Mouse (Mus musculus): ENCODE data around the gene Gnpnat1. TPM values are rescaled to one million over a fixed set of nuclear protein-coding genes. Genes with fewer than 3 reads are reported as not detected.

Gnpnat1 gene
- polyA plus RNA-seq, 1 experiment from 2014 or later, result 24.1 TPM

DNA sequence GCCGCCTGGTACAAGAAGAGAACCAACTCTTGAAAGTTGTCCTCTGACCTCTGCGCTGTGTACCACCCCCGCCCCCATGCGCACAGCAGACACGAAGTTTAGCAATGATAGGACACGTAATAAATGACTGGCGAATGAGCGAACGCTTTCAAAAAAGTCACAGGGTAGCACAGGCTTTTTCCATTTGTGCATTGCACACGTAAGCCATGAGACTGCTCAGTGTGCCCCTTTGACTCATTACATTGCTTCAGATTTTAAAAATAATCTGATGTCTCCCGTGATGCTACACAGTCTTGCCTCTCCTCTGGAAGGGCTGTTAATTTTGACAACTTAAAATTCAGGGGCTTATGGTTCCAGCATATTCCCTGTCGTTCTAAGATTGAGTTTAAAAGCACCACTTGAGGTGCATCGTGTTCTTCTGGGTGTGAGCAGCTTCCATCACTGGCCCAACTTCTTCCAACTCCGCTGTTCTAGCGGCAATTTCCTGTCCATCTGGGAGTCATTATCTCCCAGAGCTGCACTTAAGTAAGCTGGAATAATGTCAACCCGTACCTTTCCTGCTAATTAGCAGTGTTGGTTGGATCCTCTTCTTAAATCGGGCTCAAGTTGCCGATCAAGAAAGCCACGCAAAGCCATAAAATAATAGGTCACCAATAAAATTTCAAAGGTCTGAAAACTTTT is 33.7 kb upstream of the Gnpnat1 start:
- WGBS, result 86% methylated on average over 19 of the region's 19 CpGs
- no peak overlapping the region for H3K4me2 ChIP-seq
- no peaks in the 10 kb centered on the region for H3K27me3 ChIP-seq
- H3K9ac ChIP-seq, result no peak overlapping the region
- no peaks in the 10 kb centered on the region for H3K36me3 ChIP-seq (ENCODE audit: poor library complexity, severe bottlenecking)
- H3K4me1 ChIP-seq, result no peaks in the 10 kb centered on the region
- H3K9me3 ChIP-seq (replicated peaks), result no peaks in the 10 kb centered on the region
- no peak overlapping the region for H3K4me3 ChIP-seq
- H3K27ac ChIP-seq, result no peak overlapping the region
- ATAC-seq, result no peak

DNA sequence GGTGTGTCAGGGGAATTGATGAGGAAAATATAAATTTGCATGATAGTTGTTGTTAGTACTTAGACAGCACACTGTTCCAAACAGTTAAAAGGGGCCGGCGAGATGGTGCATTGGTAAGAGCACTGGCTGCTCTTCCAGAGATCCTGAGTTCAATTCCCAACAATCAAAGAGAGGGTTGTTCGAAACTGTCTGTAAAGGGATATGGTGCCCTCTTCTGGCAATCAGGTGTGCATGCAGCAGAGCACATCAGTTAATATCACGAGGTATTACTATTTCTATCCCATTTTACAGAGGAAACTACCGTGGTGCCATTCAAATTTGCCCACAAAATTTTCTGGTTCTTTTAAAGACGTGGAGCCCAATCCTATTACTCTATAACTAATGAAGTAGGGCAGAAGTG is 29.5 kb upstream of the Gnpnat1 start:
- no peaks in the 10 kb centered on the region for H3K27me3 ChIP-seq
- no peak for ATAC-seq

DNA sequence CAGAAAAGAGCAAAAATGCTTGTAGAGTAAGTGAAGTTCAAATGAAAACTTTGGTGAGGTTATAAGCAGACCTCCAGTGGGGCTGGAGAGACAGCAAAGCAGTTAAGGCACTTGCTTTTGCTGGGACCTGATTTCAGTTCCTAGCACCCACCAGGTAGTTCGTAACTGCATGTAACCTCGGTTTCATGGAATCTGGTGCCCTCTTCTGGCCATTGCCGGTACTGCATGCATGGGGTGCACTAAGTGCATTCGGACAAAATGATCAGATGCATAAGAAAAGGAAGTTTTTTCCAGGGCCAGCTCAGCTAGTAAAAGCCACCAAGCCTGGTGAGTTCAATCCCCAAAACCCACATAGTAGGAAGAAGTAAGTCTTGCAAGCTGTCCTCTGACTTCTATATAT is 27.3 kb upstream of the Gnpnat1 start:
- Histone ChIP-seq H3K4me1 (no peaks in the 10 kb centered on the region), H3K27ac (no peak overlapping the region), H3K9me3 (replicated peaks) (peaks cover 12% of the 10 kb centered on the region), H3K36me3 (ENCODE audit: poor library complexity, severe bottlenecking) (no peaks in the 10 kb centered on the region), H3K9ac (no peak overlapping the region), H3K4me2 (no peak overlapping the region), H3K27me3 (no peaks in the 10 kb centered on the region), H3K4me3 (no peak overlapping the region)
- 74% methylated on average over 4 of the region's 4 CpGs for WGBS
- ATAC-seq, result no peak

More for the DNA sequence above, 29.5 kb upstream of the Gnpnat1 start:
- no peaks in the 10 kb centered on the region for H3K36me3 ChIP-seq (ENCODE audit: poor library complexity, severe bottlenecking)
- H3K9me3 ChIP-seq (replicated peaks), result peaks cover 12% of the 10 kb centered on the region
- no peaks in the 10 kb centered on the region for H3K4me1 ChIP-seq
- H3K27ac ChIP-seq, result no peak overlapping the region
- H3K4me3 ChIP-seq, result no peak overlapping the region
- WGBS, result 69% methylated on average over 6 of the region's 6 CpGs
- no peak overlapping the region for H3K4me2 ChIP-seq
- no peak overlapping the region for H3K9ac ChIP-seq

DNA sequence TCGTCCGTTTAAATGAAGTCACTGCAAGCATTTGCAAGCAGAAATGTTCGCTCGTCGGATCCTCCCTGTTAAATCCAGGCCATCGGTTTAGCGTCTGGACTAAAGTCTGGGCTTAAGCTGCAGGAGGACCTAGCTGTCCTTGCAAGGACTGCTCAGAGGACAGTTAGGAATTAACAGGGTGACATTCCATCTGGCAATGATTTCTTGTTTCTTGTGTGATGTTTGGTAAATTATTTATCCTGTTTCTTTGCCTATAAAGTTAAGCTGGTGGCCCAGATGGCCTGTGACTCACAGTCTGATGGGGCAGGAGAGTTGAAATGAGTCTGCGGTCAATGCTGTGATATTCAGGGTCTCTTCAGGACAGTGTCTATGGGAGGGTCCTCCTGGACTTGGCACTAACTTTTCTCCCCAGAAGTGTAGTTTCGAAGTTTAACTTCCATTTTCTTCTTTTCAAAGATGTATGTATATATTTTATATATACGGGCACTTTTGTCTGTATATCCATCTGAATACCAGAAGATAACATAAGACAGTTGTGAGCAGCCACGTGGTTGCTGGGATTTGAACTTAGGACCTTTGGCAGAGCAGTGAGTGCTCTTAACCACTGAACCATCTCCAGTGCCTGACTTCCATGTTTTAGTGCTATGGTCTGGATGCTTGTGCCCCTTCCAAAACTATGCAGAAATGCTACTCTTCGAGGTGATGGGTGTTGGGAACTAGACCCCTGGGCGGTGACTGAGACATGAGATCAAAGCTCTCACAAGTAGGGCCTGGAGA is 25.5 kb upstream of the Gnpnat1 start:
- Histone ChIP-seq H3K27ac (no peak overlapping the region), H3K9me3 (replicated peaks) (peaks cover 17% of the 10 kb centered on the region), H3K36me3 (ENCODE audit: poor library complexity, severe bottlenecking) (no peaks in the 10 kb centered on the region), H3K4me1 (no peaks in the 10 kb centered on the region), H3K27me3 (no peaks in the 10 kb centered on the region), H3K4me3 (no peak overlapping the region), H3K9ac (no peak overlapping the region), H3K4me2 (no peak overlapping the region)
- no peak for ATAC-seq
- 94% methylated on average over 13 of the region's 13 CpGs for WGBS

DNA sequence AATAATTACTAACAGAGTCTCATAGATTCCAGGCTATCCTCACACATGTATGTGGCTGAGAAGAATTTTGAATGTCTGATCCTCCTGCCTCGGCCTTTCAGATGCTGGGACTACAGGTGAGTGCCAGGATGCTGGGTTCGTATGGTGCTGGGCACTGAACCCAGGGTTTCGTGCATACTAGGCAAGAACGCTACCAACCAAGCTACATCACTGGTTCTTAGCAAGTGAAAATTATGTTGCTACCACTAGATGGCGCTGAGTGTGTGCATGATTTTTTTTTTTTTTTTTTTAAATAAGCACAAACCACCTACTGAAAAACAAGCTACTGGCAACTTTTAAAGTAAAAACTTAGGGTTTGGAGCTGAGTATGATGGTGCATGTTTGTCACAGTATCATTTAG is 18.5 kb upstream of the Gnpnat1 start:
- Histone ChIP-seq H3K9ac (no peak overlapping the region), H3K27ac (no peak overlapping the region), H3K9me3 (replicated peaks) (peaks cover 5% of the 10 kb centered on the region; the same call in 1 of the 2 replicates), H3K36me3 (ENCODE audit: poor library complexity, severe bottlenecking) (no peaks in the 10 kb centered on the region), H3K4me1 (no peaks in the 10 kb centered on the region), H3K27me3 (no peaks in the 10 kb centered on the region), H3K4me3 (no peak overlapping the region), H3K4me2 (no peak overlapping the region)
- WGBS, result 12% methylated on average over 5 of the region's 5 CpGs
- peak; percentile 84 for ATAC-seq

DNA sequence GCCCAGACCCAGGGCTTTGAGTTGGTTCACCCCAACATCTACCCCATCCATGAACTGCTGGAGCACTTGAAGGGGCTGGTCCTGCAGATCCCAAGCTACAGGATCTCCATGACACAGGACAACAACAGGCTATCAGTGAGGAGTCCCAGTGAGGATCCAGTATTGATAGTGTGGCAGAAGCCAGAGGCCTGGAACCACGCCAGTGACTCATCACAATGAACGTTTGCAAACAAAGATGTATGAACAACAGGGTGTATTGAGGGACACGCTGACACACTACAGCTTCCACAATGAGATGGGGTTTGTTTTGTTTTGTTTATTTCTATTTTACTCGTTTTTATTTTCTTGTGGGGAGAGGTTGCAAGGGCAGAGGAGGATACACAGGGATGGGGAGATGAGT is 17.7 kb upstream of the Gnpnat1 start:
- Histone ChIP-seq H3K4me3 (no peak overlapping the region), H3K4me1 (no peaks in the 10 kb centered on the region), H3K36me3 (ENCODE audit: poor library complexity, severe bottlenecking) (no peaks in the 10 kb centered on the region), H3K27ac (no peak overlapping the region), H3K9ac (no peak overlapping the region), H3K27me3 (no peaks in the 10 kb centered on the region), H3K9me3 (replicated peaks) (peaks cover 5% of the 10 kb centered on the region; the same call in 1 of the 2 replicates), H3K4me2 (no peak overlapping the region)
- no peak for ATAC-seq
- 64% methylated on average over 4 of the region's 4 CpGs for WGBS

DNA sequence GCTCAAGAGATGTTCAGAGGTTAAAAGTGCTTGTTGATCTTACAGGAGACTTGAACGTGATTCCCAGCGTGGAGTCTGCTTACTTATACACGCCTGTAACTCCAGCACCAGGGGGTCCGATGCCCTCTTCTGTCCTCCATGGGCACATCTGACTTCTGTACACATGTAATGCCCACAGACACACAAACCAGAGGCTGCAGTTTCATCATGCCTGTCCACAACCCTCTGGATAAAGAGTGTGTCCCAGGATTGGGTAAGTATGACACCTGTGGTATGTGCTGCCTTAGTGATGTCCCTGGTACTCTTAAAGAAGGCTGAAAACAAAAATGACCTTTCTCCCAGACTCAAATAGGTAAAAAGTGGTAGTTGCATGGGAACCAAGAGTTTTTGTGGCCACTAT is 14.6 kb upstream of the Gnpnat1 start:
- no peak for ATAC-seq
- no peaks in the 10 kb centered on the region for H3K36me3 ChIP-seq (ENCODE audit: poor library complexity, severe bottlenecking)
- no peaks in the 10 kb centered on the region for H3K9me3 ChIP-seq (replicated peaks)
- H3K27ac ChIP-seq, result no peak overlapping the region
- no peak overlapping the region for H3K9ac ChIP-seq
- H3K27me3 ChIP-seq, result no peaks in the 10 kb centered on the region
- H3K4me3 ChIP-seq, result no peak overlapping the region
- no peaks in the 10 kb centered on the region for H3K4me1 ChIP-seq
- WGBS, result 90% methylated on average over 4 of the region's 4 CpGs
- H3K4me2 ChIP-seq, result no peak overlapping the region

DNA sequence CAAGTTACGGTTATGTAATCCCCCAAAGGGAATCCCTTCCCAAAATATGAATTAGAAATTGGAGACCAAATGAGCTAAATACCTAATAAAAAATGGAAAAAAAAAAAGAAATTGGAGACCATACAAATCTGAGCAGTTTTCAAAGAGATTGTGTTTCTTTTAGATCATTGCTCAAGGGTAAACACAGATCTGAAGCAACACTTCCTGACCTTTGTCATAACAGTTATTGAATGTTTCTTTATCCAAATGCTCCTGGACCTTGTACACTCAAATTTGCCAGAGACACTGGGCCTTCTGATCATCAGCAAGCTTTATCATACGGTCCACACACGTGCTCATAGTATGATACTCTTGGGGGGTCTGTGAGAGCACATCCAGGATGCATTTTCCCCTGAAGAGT is 13.8 kb upstream of the Gnpnat1 start:
- ATAC-seq, result no peak
- no peaks in the 10 kb centered on the region for H3K4me1 ChIP-seq
- 87% methylated on average over 3 of the region's 3 CpGs for WGBS
- no peaks in the 10 kb centered on the region for H3K27me3 ChIP-seq
- no peaks in the 10 kb centered on the region for H3K36me3 ChIP-seq (ENCODE audit: poor library complexity, severe bottlenecking)
- H3K9me3 ChIP-seq (replicated peaks), result no peaks in the 10 kb centered on the region
- H3K4me2 ChIP-seq, result no peak overlapping the region
- no peak overlapping the region for H3K27ac ChIP-seq
- no peak overlapping the region for H3K9ac ChIP-seq
- H3K4me3 ChIP-seq, result no peak overlapping the region

DNA sequence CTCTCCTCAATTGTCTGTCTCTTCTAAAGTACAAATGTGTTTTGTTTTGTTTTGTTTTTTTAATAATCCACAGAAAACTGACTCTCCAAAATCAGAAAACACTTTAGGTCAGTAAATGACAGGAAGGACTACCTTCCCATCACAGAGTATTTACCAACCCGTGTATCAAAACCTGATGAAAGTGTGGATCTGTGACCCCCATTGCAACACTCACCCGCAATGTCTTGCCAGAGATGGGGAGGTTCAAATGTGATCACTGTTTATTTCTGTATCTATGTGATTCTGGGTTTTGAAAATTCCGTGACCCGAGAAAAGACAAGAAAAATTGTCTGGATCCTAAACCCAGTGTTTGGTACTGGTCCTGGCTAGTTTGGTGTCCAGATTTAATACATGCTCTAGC is 11.6 kb upstream of the Gnpnat1 start:
- no peak overlapping the region for H3K27ac ChIP-seq
- no peaks in the 10 kb centered on the region for H3K9me3 ChIP-seq (replicated peaks)
- no peak overlapping the region for H3K9ac ChIP-seq
- no peak overlapping the region for H3K4me2 ChIP-seq
- WGBS, result 93% methylated on average over 4 of the region's 4 CpGs
- H3K36me3 ChIP-seq (ENCODE audit: poor library complexity, severe bottlenecking), result no peaks in the 10 kb centered on the region
- no peak for ATAC-seq
- H3K4me3 ChIP-seq, result no peak overlapping the region
- no peaks in the 10 kb centered on the region for H3K27me3 ChIP-seq
- no peaks in the 10 kb centered on the region for H3K4me1 ChIP-seq

DNA sequence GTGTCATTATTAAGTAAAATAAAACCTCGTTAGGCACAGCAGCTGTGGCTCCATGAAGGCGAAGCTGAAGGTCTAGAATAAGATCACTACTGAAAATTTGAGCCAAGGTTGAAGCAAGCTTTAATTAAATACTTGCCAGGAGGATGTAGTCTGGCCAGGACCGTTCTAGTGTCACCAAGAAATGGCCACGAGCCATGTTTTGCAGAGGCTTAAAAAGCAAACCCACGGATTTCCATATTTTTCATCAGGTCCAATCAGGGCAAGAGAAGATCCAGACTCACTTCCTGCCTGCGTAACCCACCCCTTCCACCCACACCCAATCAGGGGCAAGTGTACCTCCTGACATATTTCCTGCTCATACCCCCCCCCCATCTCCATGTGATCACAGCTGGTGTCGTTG is 1.1 kb downstream of the Gnpnat1 start:
- Histone ChIP-seq H3K4me2 (no peak overlapping the region), H3K27ac (no peak overlapping the region), H3K36me3 (ENCODE audit: poor library complexity, severe bottlenecking) (no peaks in the 10 kb centered on the region), H3K9ac (no peak overlapping the region), H3K4me1 (no peaks in the 10 kb centered on the region), H3K4me3 (no peak overlapping the region), H3K27me3 (no peaks in the 10 kb centered on the region), H3K9me3 (replicated peaks) (no peaks in the 10 kb centered on the region)
- WGBS, result 77% methylated on average over 7 of the region's 7 CpGs
- no peak for ATAC-seq

DNA sequence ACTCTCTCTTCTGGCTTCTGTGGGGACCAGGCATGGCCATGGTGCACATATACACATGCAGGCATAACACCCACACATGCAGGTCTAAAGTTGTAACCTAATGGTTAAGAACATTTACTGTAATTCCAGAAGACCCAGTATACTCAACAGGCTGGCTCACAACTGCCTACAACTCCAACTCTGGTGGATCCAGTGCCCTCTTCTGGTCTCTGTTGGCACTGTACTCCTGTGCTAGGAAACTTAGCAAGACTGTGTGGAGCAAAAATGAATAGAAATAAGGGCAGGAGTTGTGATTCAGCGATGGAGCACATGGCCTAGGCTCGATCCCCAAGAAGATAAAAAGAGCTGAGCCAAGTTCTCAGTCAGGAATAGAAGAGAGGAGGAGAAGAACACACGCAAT is 4.9 kb downstream of the Gnpnat1 start:
- Histone ChIP-seq H3K27ac (no peak overlapping the region), H3K27me3 (no peaks in the 10 kb centered on the region), H3K4me2 (no peak overlapping the region), H3K4me1 (no peaks in the 10 kb centered on the region), H3K4me3 (no peak overlapping the region), H3K36me3 (ENCODE audit: poor library complexity, severe bottlenecking) (no peaks in the 10 kb centered on the region), H3K9me3 (replicated peaks) (no peaks in the 10 kb centered on the region), H3K9ac (no peak overlapping the region)
- no peak for ATAC-seq
- WGBS, result 82% methylated on average over 3 of the region's 3 CpGs

DNA sequence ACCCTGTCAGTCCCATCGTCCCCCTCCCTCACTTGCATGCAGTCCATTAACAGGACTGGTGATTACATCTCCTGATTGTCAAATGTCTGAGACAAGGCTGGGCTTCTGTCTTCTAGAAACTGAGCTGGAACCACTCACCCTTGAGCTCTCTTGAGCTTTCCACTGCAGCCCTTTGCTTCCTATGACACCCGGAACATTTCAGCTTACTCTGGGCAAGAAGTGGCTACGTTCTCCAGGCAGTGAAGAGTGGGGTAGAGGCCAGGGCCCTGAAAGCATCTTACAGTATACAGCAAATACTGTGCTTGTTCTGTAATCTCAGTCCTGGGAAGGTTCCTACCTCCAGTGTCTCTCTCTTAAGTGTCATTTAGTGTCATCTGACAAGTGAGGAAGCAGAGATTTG is 15.5 kb downstream of the Gnpnat1 start:
- no peak; the same call in 1 of the 2 replicates for ATAC-seq
- peak overlapping the region; percentile 78 for H3K4me3 ChIP-seq
- 29% methylated on average over 3 of the region's 3 CpGs for WGBS

More for the DNA sequence above, 15.5 kb downstream of the Gnpnat1 start:
- Histone ChIP-seq H3K27me3 (no peaks in the 10 kb centered on the region), H3K4me1 (peaks cover 13% of the 10 kb centered on the region), H3K9ac (peak overlapping the region; percentile 90), H3K36me3 (ENCODE audit: poor library complexity, severe bottlenecking) (no peaks in the 10 kb centered on the region), H3K9me3 (replicated peaks) (no peaks in the 10 kb centered on the region), H3K4me2 (peak overlapping the region; percentile 86), H3K27ac (peak overlapping the region; percentile 44; the same call in 1 of the 2 replicates)
